Mouse (Mus musculus) testis, adult 2 months (tissue): Measurements from ENCODE around the gene Pdcd4.

Source experiments
- CTCF ChIP-seq: fragments of 200-500 bp; IDR thresholded peaks from 2 replicates; pipeline ENCODE4 v1.5.1; 2012; ENCODE audit warnings: low read depth, mild to moderate bottlenecking, inconsistent platforms, low read length, moderate library complexity; ENCODE audit not compliant: control insufficient read depth, insufficient read depth, insufficient replicate concordance
- POLR2A ChIP-seq: fragments of 200-500 bp; IDR thresholded peaks from 2 replicates; pipeline ENCODE4 v1.6.1; 2012; ENCODE audit warnings: low read depth, mild to moderate bottlenecking, inconsistent platforms, low read length, moderate library complexity; ENCODE audit not compliant: control insufficient read depth

GRCm38 (mm10) chr19:53942342-53942741 lies 50.3 kb downstream of the Pdcd4 start:
- no peak for TF ChIP-seq POLR2A
- TF ChIP-seq CTCF: no peak
